Mouse (Mus musculus): ENCODE data around the gene 6430531B16Rik.

DNA sequence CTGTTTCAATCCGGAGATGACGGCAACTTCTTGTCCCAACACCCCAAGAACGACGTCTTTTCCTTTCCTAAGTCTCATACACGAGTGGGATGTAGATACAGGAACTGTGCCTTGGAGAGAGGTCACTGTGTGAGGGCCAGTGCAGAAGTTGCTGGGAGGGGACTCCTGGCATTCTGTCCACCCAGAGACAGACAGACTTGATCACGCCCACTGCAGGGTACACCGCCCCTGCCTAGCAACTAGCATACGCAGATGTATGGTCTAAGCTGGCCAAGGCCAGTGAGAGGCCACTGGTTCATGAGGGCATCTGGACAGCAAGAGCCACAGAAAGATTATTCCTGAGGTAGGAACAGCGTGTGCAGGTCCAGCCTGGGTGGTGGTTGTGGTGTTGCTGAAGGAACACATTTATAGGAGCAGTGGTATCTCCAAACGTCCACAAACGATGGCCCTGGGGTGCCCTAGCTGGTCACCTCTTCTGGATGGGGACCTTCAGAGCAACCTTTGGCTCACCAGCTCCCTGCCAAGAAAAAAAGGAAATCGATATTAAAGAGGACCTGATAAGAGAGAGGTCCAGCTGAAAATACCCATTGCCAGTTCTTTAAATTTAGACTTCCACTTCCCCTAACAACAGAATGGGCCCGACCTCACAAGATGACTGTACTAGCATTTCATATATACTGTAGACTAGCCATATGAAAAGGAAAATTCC, 610 bp upstream of the 6430531B16Rik start:
- TF ChIP-seq GATA1 (IDR thresholded peaks at IDR 0.05; ENCODE audit: borderline replicate concordance, low read length) = no peak
- TF ChIP-seq CTCF (IDR thresholded peaks at IDR 0.05; ENCODE audit: low read depth, low read length) = no peak

Measured in G1E (cell line).